Mouse (Mus musculus) neural tube, embryonic 11.5 days (tissue): ENCODE data around the gene 1700020N01Rik. TPM values are rescaled to one million over a fixed set of nuclear protein-coding genes. Genes with fewer than 3 reads are reported as not detected.

Experiments
- ATAC-seq: fragments of 200-750 bp; cut with Nextera tagmentation; 2 replicates; pipeline ENCODE4 v1.8.0; 2017; ENCODE audit warnings: moderate number of reproducible peaks, mild to moderate bottlenecking, moderate TSS enrichment, moderate library complexity; ENCODE audit not compliant: insufficient read depth, low FRiP score, low TSS enrichment
- DNase-seq: peaks from one replicate; pipeline ENCODE4 v3.0.0-alpha.2; 2015; ENCODE audit warnings: low spot score
- H3K27ac ChIP-seq: fragments of 300-500 bp; sonication (generic); 2 replicates; pipeline ENCODE4 v1.5.1; 2014; ENCODE audit warnings: low read depth, mild to moderate bottlenecking, low read length
- H3K27me3 ChIP-seq: fragments of 300-500 bp; sonication (generic); 2 replicates; pipeline ENCODE4 v1.6.1; 2014; ENCODE audit warnings: mild to moderate bottlenecking, low read length, mixed read lengths; ENCODE audit not compliant: control insufficient read depth, insufficient read depth
- H3K36me3 ChIP-seq: fragments of 300-500 bp; sonication (generic); 2 replicates; pipeline ENCODE4 v1.6.1; 2014; ENCODE audit warnings: mild to moderate bottlenecking, low read length, moderate library complexity, mixed read lengths; ENCODE audit not compliant: control insufficient read depth, insufficient read depth
- H3K4me1 ChIP-seq: fragments of 300-500 bp; sonication (generic); 2 replicates; pipeline ENCODE4 v1.6.1; 2014; ENCODE audit warnings: low read length, mixed read lengths; ENCODE audit not compliant: control insufficient read depth, insufficient read depth
- H3K4me2 ChIP-seq: fragments of 300-500 bp; sonication (generic); 2 replicates; pipeline ENCODE4 v1.6.1; 2014; ENCODE audit warnings: low read depth, mild to moderate bottlenecking, moderate library complexity
- H3K4me3 ChIP-seq: fragments of 300-500 bp; sonication (generic); 2 replicates; pipeline ENCODE4 v1.5.1; 2014; ENCODE audit warnings: low read depth, low read length
- H3K9ac ChIP-seq: fragments of 300-500 bp; sonication (generic); 2 replicates; pipeline ENCODE4 v1.6.1; 2014; ENCODE audit warnings: mild to moderate bottlenecking, low read length
- H3K9me3 ChIP-seq: fragments of 300-500 bp; sonication (generic); 2 replicates; pipeline ENCODE4 v1.6.1; 2016; ENCODE audit warnings: low read length; ENCODE audit not compliant: control insufficient read depth
- WGBS: fragments of 180-500 bp; shearing (Covaris S2); extraction: QIAGEN DNeasy Blood & Tissue Kit; methylation state at CpG from one replicate; pipeline ENCODE4 v1.1.7; 2014; 5-methylcytosine and 5-hydroxymethylcytosine counted together
- polyA plus RNA-seq: library from polyadenylated mRNA; unstranded; fragments of >200 nt; fragmentation: Nextera tagmentation; extraction: Ambion mirVana; gene quantifications from 2 replicates; pipeline ENCODE4 v1.2.1, GENCODE M21; 2014

1700020N01Rik gene
- polyA plus RNA-seq, 1 experiment from 2014 or later, result not detected

GRCm38 (mm10) chr10:21559769-21560168 is 33.2 kb upstream of the 1700020N01Rik start:
- H3K9ac ChIP-seq, result no peak overlapping the region
- H3K4me1 ChIP-seq, result no peaks in the 10 kb centered on the region
- no peak overlapping the region for H3K4me2 ChIP-seq
- no peak overlapping the region for H3K27ac ChIP-seq
- no peaks in the 10 kb centered on the region for H3K9me3 ChIP-seq
- H3K4me3 ChIP-seq, result no peak overlapping the region
- no peaks in the 10 kb centered on the region for H3K36me3 ChIP-seq
- DNase-seq, result no peak
- WGBS, result 52% methylated on average over 15 of the region's 15 CpGs
- no peaks in the 10 kb centered on the region for H3K27me3 ChIP-seq
- no peak for ATAC-seq

- no peak overlapping the region for H3K9ac ChIP-seq
- 79% methylated on average over 1 of the region's 1 CpGs for WGBS
- no peak for ATAC-seq
Measured at GRCm38 (mm10) chr10:21561181-21561580, 31.8 kb upstream of the 1700020N01Rik start.

DNA sequence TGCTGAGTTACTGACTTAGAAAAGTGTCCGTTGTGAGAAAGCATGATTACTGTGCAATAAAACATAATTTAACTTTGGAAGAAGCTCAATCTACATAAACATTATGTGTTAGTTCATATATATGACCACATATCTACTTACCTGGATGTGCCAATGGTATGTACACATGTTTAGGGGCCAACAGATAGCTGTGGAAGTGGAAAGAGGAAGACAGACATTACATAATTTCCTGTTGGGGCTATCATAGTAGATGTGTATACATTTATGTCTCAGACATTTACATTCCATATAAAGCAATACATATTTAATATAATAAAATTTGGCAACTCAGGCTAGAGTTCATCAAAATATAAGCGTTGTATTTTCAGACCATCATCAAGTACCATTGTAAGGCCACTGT is 29.5 kb upstream of the 1700020N01Rik start:
- H3K4me2 ChIP-seq, result no peak overlapping the region
- H3K36me3 ChIP-seq, result no peaks in the 10 kb centered on the region
- H3K4me1 ChIP-seq, result no peaks in the 10 kb centered on the region
- DNase-seq, result no peak
- no peaks in the 10 kb centered on the region for H3K9me3 ChIP-seq
- H3K27me3 ChIP-seq, result no peaks in the 10 kb centered on the region
- H3K4me3 ChIP-seq, result no peak overlapping the region
- no peak overlapping the region for H3K9ac ChIP-seq
- no peak overlapping the region for H3K27ac ChIP-seq
- ATAC-seq, result no peak
- 93% methylated on average over 2 of the region's 2 CpGs for WGBS

More at GRCm38 (mm10) chr10:21561181-21561580, 31.8 kb upstream of the 1700020N01Rik start:
- H3K4me2 ChIP-seq, result no peak overlapping the region
- H3K27ac ChIP-seq, result no peak overlapping the region
- no peaks in the 10 kb centered on the region for H3K36me3 ChIP-seq
- H3K9me3 ChIP-seq, result no peaks in the 10 kb centered on the region
- no peaks in the 10 kb centered on the region for H3K4me1 ChIP-seq
- no peak for DNase-seq
- no peaks in the 10 kb centered on the region for H3K27me3 ChIP-seq
- no peak overlapping the region for H3K4me3 ChIP-seq

DNA sequence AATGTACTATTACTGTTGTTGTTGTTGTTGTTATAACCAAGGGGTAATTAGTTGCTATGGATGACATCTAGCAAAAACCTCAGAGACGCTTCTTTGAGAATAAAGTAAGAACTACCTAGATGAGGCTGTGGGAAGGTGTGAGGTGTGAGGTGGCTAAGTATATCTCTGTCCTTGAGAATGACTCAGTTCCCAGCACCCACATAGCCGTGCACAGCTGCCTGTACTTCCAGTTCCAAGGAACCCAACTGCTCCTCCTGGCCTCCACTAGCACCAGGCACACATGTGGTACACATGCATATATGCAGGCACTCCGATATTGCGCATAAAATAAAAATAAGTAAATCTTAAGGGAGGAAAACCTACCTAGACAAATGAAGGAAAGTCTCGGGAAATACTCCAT is 28.8 kb upstream of the 1700020N01Rik start:
- ATAC-seq (no peak), DNase-seq (no peak)
- H3K36me3 ChIP-seq, result no peaks in the 10 kb centered on the region
- no peak overlapping the region for H3K4me3 ChIP-seq
- no peak overlapping the region for H3K4me2 ChIP-seq
- no peak overlapping the region for H3K27ac ChIP-seq
- WGBS, result 91% methylated on average over 5 of the region's 5 CpGs
- no peaks in the 10 kb centered on the region for H3K9me3 ChIP-seq
- H3K4me1 ChIP-seq, result no peaks in the 10 kb centered on the region
- no peaks in the 10 kb centered on the region for H3K27me3 ChIP-seq
- H3K9ac ChIP-seq, result no peak overlapping the region

GRCm38 (mm10) chr10:21566074-21566473 is 26.9 kb upstream of the 1700020N01Rik start:
- Histone ChIP-seq H3K9me3 (no peaks in the 10 kb centered on the region), H3K4me3 (no peak overlapping the region), H3K27me3 (no peaks in the 10 kb centered on the region), H3K9ac (no peak overlapping the region), H3K27ac (no peak overlapping the region), H3K36me3 (no peaks in the 10 kb centered on the region), H3K4me2 (no peak overlapping the region), H3K4me1 (no peaks in the 10 kb centered on the region)
- 94% methylated on average over 1 of the region's 1 CpGs for WGBS
- ATAC-seq, result no peak
- DNase-seq, result no peak

DNA sequence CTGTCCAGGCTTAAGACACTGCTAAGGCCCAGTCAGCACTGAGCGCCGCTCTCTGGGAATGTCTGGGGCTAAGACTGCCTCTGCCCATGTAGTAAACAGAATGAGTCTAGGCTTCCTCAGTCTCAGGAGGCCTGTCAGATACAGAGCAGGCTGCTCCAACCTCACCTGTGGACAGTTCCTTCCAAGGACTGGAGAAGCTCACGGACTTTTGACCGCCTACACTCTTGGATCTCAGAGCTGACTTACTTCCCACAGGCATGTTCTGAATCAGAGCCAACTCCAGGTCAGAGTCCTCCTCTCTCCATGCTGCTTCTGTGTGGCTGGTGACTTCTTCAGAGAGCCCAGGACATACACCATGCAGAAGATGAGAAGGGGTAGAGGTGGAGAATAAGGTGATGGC is 21.3 kb upstream of the 1700020N01Rik start:
- 83% methylated on average over 4 of the region's 4 CpGs for WGBS
- H3K9me3 ChIP-seq, result no peaks in the 10 kb centered on the region
- no peak overlapping the region for H3K9ac ChIP-seq
- H3K27me3 ChIP-seq, result no peaks in the 10 kb centered on the region
- no peak overlapping the region for H3K4me3 ChIP-seq
- no peak overlapping the region for H3K4me2 ChIP-seq
- no peak overlapping the region for H3K27ac ChIP-seq
- H3K4me1 ChIP-seq, result no peaks in the 10 kb centered on the region
- no peaks in the 10 kb centered on the region for H3K36me3 ChIP-seq
- no peak for DNase-seq
- ATAC-seq, result no peak

DNA sequence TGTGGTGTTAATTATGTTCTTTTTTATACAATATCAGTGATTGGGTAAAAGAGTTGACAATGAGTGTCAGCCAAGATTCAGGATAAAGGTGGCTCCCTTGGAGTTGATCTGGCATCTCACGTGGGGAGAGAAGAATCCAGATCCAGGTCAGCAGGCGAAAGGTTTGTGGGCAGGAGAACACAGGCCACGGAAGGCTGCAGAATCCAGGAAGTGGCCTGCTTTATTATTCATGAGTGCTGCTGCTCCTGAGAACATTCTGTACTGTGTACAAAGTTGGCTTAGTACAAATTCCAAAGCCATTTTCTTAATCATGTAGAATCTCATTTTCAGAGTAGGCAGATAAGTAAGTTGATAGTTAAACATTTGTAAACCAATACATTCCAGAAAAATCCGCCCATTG is 19.2 kb upstream of the 1700020N01Rik start:
- H3K4me1 ChIP-seq, result no peaks in the 10 kb centered on the region
- H3K4me2 ChIP-seq, result no peak overlapping the region
- no peak overlapping the region for H3K9ac ChIP-seq
- ATAC-seq (no peak), DNase-seq (no peak)
- 79% methylated on average over 4 of the region's 4 CpGs for WGBS
- no peaks in the 10 kb centered on the region for H3K9me3 ChIP-seq
- H3K36me3 ChIP-seq, result no peaks in the 10 kb centered on the region
- H3K4me3 ChIP-seq, result no peak overlapping the region
- no peaks in the 10 kb centered on the region for H3K27me3 ChIP-seq
- no peak overlapping the region for H3K27ac ChIP-seq

- H3K4me2 ChIP-seq, result no peak overlapping the region
- no peaks in the 10 kb centered on the region for H3K9me3 ChIP-seq
- H3K36me3 ChIP-seq, result no peaks in the 10 kb centered on the region
- WGBS, result 88% methylated on average over 11 of the region's 11 CpGs
- H3K9ac ChIP-seq, result no peak overlapping the region
- no peaks in the 10 kb centered on the region for H3K4me1 ChIP-seq
- DNase-seq (no peak), ATAC-seq (no peak)
- no peaks in the 10 kb centered on the region for H3K27me3 ChIP-seq
- H3K4me3 ChIP-seq, result no peak overlapping the region
- no peak overlapping the region for H3K27ac ChIP-seq
Measured at GRCm38 (mm10) chr10:21575806-21576378, 17.1 kb upstream of the 1700020N01Rik start.

DNA sequence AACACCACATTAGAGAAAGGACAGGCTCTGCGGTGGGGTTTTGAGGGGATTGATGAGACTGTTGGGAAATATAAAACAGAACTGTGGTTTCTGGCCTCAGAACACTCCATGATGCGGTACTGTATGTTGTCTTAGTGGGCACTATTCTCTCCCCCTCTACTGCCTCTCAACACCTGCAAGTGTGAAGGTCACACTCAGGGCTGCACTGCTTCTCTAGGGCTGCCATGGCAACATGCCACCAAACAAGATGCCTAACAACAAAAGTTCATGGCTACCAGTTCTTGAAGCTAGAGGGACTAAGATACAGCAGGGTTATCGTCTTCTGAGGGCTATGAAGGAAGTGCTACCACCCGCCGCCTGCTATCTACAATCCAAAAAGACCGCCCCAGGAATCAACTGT is 15.1 kb upstream of the 1700020N01Rik start:
- Histone ChIP-seq H3K36me3 (no peaks in the 10 kb centered on the region), H3K4me3 (no peak overlapping the region), H3K27me3 (no peaks in the 10 kb centered on the region), H3K9ac (no peak overlapping the region), H3K27ac (no peak overlapping the region), H3K4me2 (no peak overlapping the region), H3K4me1 (no peaks in the 10 kb centered on the region), H3K9me3 (no peaks in the 10 kb centered on the region)
- DNase-seq (no peak), ATAC-seq (no peak)
- WGBS, result 90% methylated on average over 6 of the region's 6 CpGs
